In genomic region chr4:46111361-46111760, GRCm38 (mm10) we compare ENCODE assay signal across 13 mouse cellular contexts. TPM values are rescaled to one million over a fixed set of nuclear protein-coding genes. Genes with fewer than 3 reads are reported as not detected.
DNase-seq lines count a peak whose midpoint lies in the region; TF ChIP-seq lines count a peak whose summit lies in the region.
"Had no signal": no experiment of that assay in that cellular context is flagged by ENCODE, and none has a peak within 500 bp of the region (broad histone marks: within the 10 kb centered on the region; RNA-seq: fewer than 3 reads in every experiment).

No protein-coding gene starts in this region.

- H3K27ac ChIP-seq in layer of hippocampus, adult 2 months, result peak overlapping the region; percentile 57; the same call in 1 of the 2 replicates
- H3K27ac ChIP-seq: midbrain, embryonic 12.5 days; neural tube, embryonic 13.5 days had no signal

- H3K4me3 ChIP-seq in layer of hippocampus, adult 2 months, result no peak overlapping the region
- H3K4me3 ChIP-seq: heart, embryonic 12.5 days; midbrain, embryonic 12.5 days; neural tube, embryonic 13.5 days had no signal

- no peak for DNase-seq in layer of hippocampus, adult 2 months (ENCODE audit: low spot score in 2 of 2)
- no peak for DNase-seq in layer of hippocampus, adult 9-10 months (ENCODE audit: low spot score)
- DNase-seq in 3T3-L1 (ENCODE audit: low read depth, low spot score) (peak; percentile 6), MN1 (ENCODE audit: low spot score) (peak; percentile 43)
- DNase-seq in cerebellum, adult 9-10 months, result peak; percentile 73
- no peak for DNase-seq in urinary bladder, adult 18-20 months (ENCODE audit: low spot score in 2 of 2)
- DNase-seq in right cerebral cortex, postnatal 10 days (ENCODE audit: low spot score in 2 of 2), result no peak
- DNase-seq: adrenal gland, postnatal 25 days; liver; right cerebral cortex, adult 18-20 months had no signal

- no peak for TF ChIP-seq CTCF in layer of hippocampus, adult 2 months (conservative IDR thresholded peaks at IDR 0.05)

RNA-seq across cellular contexts. Expression of gene Ncbp1, which starts 27.1 kb away (rescaled TPM):
- total RNA-seq in layer of hippocampus, adult 2 months (2021), result 10 to 100 TPM; 57.1 to 57.2 TPM

RNA-seq across cellular contexts. Expression of gene Tstd2, which starts 27.1 kb away (rescaled TPM):
- total RNA-seq in layer of hippocampus, adult 2 months (2021), result 10 to 100 TPM; 15.6 to 18.8 TPM

Comparison
In these comparisons a context has a peak if more than half of its experiments do, and no peak if none do; other contexts are left out.
1. DNase-seq: peak in 3T3-L1 (single experiment), MN1 (single experiment) and cerebellum, adult 9-10 months (single experiment); none in layer of hippocampus, adult 2 months (0 of 2), layer of hippocampus, adult 9-10 months (single experiment), urinary bladder, adult 18-20 months (0 of 2) and right cerebral cortex, postnatal 10 days (0 of 2).